Mouse (Mus musculus): ENCODE measurements around the gene Mrps15. TPM values are rescaled to one million over a fixed set of nuclear protein-coding genes. Genes with fewer than 3 reads are reported as not detected.

Gene Mrps15
- polyA plus RNA-seq, 1 experiment from 2014 or later, result 138 TPM

DNA sequence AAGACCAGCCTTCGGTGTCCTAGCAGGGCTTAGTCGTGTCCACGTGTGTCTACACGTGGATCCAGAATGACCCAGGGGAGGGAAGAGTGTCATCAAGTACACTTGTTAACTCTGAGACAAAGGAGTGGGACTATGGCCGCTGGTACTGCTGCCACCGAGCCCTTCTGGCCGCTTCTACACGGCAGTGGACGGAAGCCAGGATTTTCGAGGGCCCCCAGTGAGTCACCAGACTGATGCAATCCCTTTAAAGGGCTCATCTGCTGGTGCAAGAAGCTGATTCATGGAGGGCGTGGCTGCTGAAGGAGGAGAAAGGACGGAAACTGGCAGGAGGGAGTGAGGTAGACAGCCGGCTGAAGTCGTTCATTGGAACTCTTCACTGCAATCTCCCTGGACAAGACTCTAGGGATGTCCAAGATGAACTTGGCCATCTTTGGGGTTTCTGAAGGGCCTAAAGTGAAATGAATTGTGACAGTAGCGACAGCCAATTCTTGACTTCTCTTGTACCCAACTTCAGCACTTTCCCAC is 56.4 kb downstream of the Mrps15 start:
- no peaks in the 10 kb centered on the region for H3K27me3 ChIP-seq (replicated peaks; ENCODE audit: control insufficient read depth, insufficient read depth, low read length)
- peak overlapping the region; percentile 71 for H3K4me2 ChIP-seq (ENCODE audit: low read length)
- H3K4me1 ChIP-seq (ENCODE audit: control insufficient read depth, insufficient read depth, low read depth, low read length), result peaks cover 32% of the 10 kb centered on the region
- peak; percentile 38 for ATAC-seq
- H3K9me3 ChIP-seq (ENCODE audit: control insufficient read depth, low read length), result no peaks in the 10 kb centered on the region
- H3K4me3 ChIP-seq (ENCODE audit: low read length), result peak overlapping the region; percentile 91
- peak overlapping the region; percentile 81 for H3K27ac ChIP-seq (ENCODE audit: low read depth, low read length)
- peak overlapping the region; percentile 20 for H3K9ac ChIP-seq (ENCODE audit: low read depth, low read length)
- WGBS, result under 1% methylated on average over 15 of the region's 15 CpGs
- no peaks in the 10 kb centered on the region for H3K36me3 ChIP-seq (ENCODE audit: control insufficient read depth, insufficient read depth, low read length)

DNA sequence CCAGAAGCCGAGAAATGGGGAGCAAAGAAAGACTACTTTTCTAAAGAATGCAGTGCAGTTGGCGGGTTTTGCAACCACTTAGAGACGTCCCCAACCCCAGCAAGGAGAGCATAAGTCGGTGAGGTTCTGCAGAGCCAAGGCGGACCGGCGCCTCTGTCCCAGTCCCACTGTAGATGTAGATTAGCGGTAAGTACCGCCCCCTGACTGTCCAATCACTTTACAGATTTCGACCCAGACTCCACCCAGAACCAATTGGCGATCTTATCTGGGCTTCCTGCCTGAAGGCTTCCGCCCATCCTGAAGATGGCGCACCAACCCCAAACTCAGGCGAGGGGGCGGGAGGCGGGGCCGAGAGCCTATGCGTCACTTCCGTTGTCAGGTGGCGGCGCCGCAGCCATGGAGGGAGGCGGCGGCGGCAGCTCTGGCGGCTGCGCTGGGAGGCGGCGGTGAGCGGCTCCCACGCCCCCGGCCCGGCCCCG is 56.9 kb downstream of the Mrps15 start, which contains the start of gene Stk40:
Gene Stk40 (plus strand): TSS at position 368 of the 479 bp plus-strand sequence.
- Histone ChIP-seq H3K4me1 (ENCODE audit: control insufficient read depth, insufficient read depth, low read depth, low read length) (peaks cover 37% of the 10 kb centered on the region), H3K36me3 (ENCODE audit: control insufficient read depth, insufficient read depth, low read length) (no peaks in the 10 kb centered on the region), H3K4me3 (ENCODE audit: low read length) (peak within 1 kb of the TSS; percentile 91), H3K27me3 (replicated peaks; ENCODE audit: control insufficient read depth, insufficient read depth, low read length) (no peaks in the 10 kb centered on the region), H3K9ac (ENCODE audit: low read depth, low read length) (peak within 1 kb of the TSS; percentile 89), H3K27ac (ENCODE audit: low read depth, low read length) (peak within 1 kb of the TSS; percentile 81), H3K4me2 (ENCODE audit: low read length) (peak within 1 kb of the TSS; percentile 82), H3K9me3 (ENCODE audit: control insufficient read depth, low read length) (no peaks in the 10 kb centered on the region)
- WGBS, result under 1% methylated on average over 18 of the region's 34 CpGs
- ATAC-seq, result peak; percentile 96

DNA sequence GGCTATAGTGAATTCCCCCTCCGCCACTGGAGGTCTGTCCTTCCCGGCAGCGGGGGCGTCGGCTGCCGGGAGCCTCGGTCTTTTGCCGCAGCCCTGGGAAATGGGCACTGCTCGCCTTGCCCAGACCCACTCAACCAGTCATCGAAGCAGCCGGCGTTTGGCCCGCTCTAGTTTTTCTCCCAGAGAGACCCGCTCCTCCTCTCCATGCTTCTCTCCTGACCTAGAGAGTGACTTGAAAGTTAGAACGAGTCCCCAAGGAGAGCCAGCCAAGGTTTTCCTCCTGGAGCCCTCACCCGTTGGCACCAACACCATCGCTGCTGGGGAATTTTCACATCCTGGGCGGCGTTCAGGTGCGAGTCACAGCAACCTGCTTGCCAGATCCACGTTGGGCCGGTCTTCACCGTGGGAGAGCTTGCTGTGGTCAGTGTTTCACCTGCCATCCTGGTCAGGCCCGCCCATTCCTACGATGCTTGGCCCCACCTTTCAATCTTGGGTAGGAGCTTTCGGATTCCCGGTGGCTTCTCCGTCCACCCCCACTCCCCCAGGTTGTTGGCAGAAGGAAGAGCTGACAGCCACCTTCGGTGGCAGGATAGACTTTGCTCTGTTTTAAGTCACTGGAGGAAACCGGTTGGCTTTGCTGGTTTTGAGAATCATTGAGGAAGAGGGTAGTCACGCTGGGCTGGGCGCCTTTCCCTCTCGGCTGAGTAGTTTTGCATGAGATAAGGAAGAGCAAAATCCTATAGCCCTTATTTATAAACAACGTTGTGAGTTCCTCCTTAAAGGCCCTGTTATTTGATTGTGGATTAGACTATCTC is 57.7 kb downstream of the Mrps15 start:
- no peaks in the 10 kb centered on the region for H3K36me3 ChIP-seq (ENCODE audit: control insufficient read depth, insufficient read depth, low read length)
- no peaks in the 10 kb centered on the region for H3K9me3 ChIP-seq (ENCODE audit: control insufficient read depth, low read length)
- 3% methylated on average over 34 of the region's 34 CpGs for WGBS
- peaks cover 39% of the 10 kb centered on the region for H3K4me1 ChIP-seq (ENCODE audit: control insufficient read depth, insufficient read depth, low read depth, low read length)
- H3K27ac ChIP-seq (ENCODE audit: low read depth, low read length), result peak overlapping the region; percentile 81
- no peaks in the 10 kb centered on the region for H3K27me3 ChIP-seq (replicated peaks; ENCODE audit: control insufficient read depth, insufficient read depth, low read length)
- H3K9ac ChIP-seq (ENCODE audit: low read depth, low read length), result peak overlapping the region; percentile 89
- peak overlapping the region; percentile 91 for H3K4me3 ChIP-seq (ENCODE audit: low read length)
- ATAC-seq, result no peak; the same call in 1 of the 2 replicates
- peak overlapping the region; percentile 82 for H3K4me2 ChIP-seq (ENCODE audit: low read length)

Other genes starting within 250 kb of the Mrps15 start
- 0.57 and 0.68 TPM in 2 replicates for gene Csf3r, start 22.4 kb upstream of the Mrps15 start, polyA plus RNA-seq (2015; fragmentation: Nextera tagmentation; extraction: Ambion mirVana)
- 42.5 and 42.9 TPM in 2 replicates for gene Oscp1, start 11.6 kb downstream of the Mrps15 start, polyA plus RNA-seq (2015; fragmentation: Nextera tagmentation; extraction: Ambion mirVana)
- 51.3 and 55.8 TPM in 2 replicates for gene Lsm10, start 49.7 kb downstream of the Mrps15 start, polyA plus RNA-seq (2015; fragmentation: Nextera tagmentation; extraction: Ambion mirVana)
- gene Stk40, start 57.0 kb downstream of the Mrps15 start, polyA plus RNA-seq (2015; fragmentation: Nextera tagmentation; extraction: Ambion mirVana), result 29.5 and 34.3 TPM in 2 replicates
- gene Eva1b, start 100.8 kb downstream of the Mrps15 start, polyA plus RNA-seq (2015; fragmentation: Nextera tagmentation; extraction: Ambion mirVana), result 11.8 and 13.7 TPM in 2 replicates
- 1.3 and 1.5 TPM in 2 replicates for gene Sh3d21, start 116.6 kb downstream of the Mrps15 start, polyA plus RNA-seq (2015; fragmentation: Nextera tagmentation; extraction: Ambion mirVana)
- 107 and 120 TPM in 2 replicates for gene Thrap3, start 155.8 kb downstream of the Mrps15 start, polyA plus RNA-seq (2015; fragmentation: Nextera tagmentation; extraction: Ambion mirVana)
- 59.8 and 71.7 TPM in 2 replicates for gene Map7d1, start 209.4 kb downstream of the Mrps15 start, polyA plus RNA-seq (2015; fragmentation: Nextera tagmentation; extraction: Ambion mirVana)
- 179 and 199 TPM in 2 replicates for gene Trappc3, start 215.4 kb downstream of the Mrps15 start, polyA plus RNA-seq (2015; fragmentation: Nextera tagmentation; extraction: Ambion mirVana)
- gene Col8a2, start 239.9 kb downstream of the Mrps15 start, polyA plus RNA-seq (2015; fragmentation: Nextera tagmentation; extraction: Ambion mirVana), result 5.8 and 6.8 TPM in 2 replicates

Measured in hindbrain, embryonic 16.5 days (tissue).